Mouse (Mus musculus) myocyte (in vitro differentiated cells): ENCODE results near the gene Ampd2. TPM values are rescaled to one million over a fixed set of nuclear protein-coding genes. Genes with fewer than 3 reads are reported as not detected.

Source experiments
- H3K27me3 ChIP-seq: one replicate; pipeline ENCODE4 v1.6.1; 2011; ENCODE audit not compliant: control insufficient read depth, insufficient read depth, insufficient read length
- H3K36me3 ChIP-seq: one replicate; pipeline ENCODE4 v1.6.1; 2011; ENCODE audit not compliant: control insufficient read depth, insufficient read depth
- H3K4me2 ChIP-seq: one replicate; pipeline ENCODE4 v1.6.1; 2011; ENCODE audit warnings: low read depth, control low read depth
- H3K4me3 ChIP-seq: one replicate; pipeline ENCODE4 v1.5.1; 2011; ENCODE audit warnings: mild to moderate bottlenecking, control low read depth, moderate library complexity
- H3K79me2 ChIP-seq: one replicate; pipeline ENCODE4 v1.6.1; 2011; ENCODE audit not compliant: control insufficient read depth, insufficient read depth
- H3ac ChIP-seq: one replicate; pipeline ENCODE4 v1.6.1; 2011; ENCODE audit not compliant: control insufficient read depth, insufficient read length
- CEBPB ChIP-seq: IDR thresholded peaks from 2 replicates; pipeline ENCODE4 v1.6.1; 2011; ENCODE audit warnings: mild to moderate bottlenecking, moderate library complexity; ENCODE audit not compliant: poor library complexity, insufficient read depth, severe bottlenecking
- E2F4 ChIP-seq: IDR thresholded peaks from one replicate; pipeline ENCODE4 v1.6.1; 2011; ENCODE audit warnings: mild to moderate bottlenecking, control low read depth, moderate library complexity; ENCODE audit not compliant: insufficient read depth
- MAX ChIP-seq: IDR thresholded peaks from one replicate; pipeline ENCODE4 v1.6.1; 2011; ENCODE audit warnings: low read depth, mild to moderate bottlenecking, control low read depth
- MYOD1 ChIP-seq, 3 experiments: IDR thresholded peaks; one replicate each; pipeline ENCODE4 v1.6.1; 2011; ENCODE audit warnings: control low read depth in 2 of 3, low read depth in 2 of 3, mild to moderate bottlenecking in 2 of 3, moderate library complexity in 1 of 3; ENCODE audit not compliant: insufficient read length in 2 of 3, control insufficient read depth in 1 of 3
- MYOG ChIP-seq, 3 experiments: IDR thresholded peaks; one replicate each; pipeline ENCODE4 v1.6.1; 2011; ENCODE audit warnings: control low read depth in 2 of 3, low read depth in 2 of 3, mild to moderate bottlenecking in 2 of 3; ENCODE audit not compliant: insufficient read length in 2 of 3, control insufficient read depth in 1 of 3, insufficient read depth in 1 of 3
- POLR2A ChIP-seq: IDR thresholded peaks from one replicate; pipeline ENCODE4 v1.6.1; 2011; ENCODE audit warnings: low read depth, mild to moderate bottlenecking, control low read depth, moderate library complexity; ENCODE audit not compliant: insufficient read length
- POLR2AphosphoS2 ChIP-seq: IDR thresholded peaks from one replicate; pipeline ENCODE4 v1.6.1; 2011; ENCODE audit warnings: low read depth, control low read depth; ENCODE audit not compliant: insufficient read length
- REST ChIP-seq: IDR thresholded peaks from one replicate; pipeline ENCODE4 v1.6.1; 2011; ENCODE audit warnings: mild to moderate bottlenecking, control low read depth, moderate library complexity; ENCODE audit not compliant: insufficient read depth, insufficient read length
- SRF ChIP-seq: IDR thresholded peaks from one replicate; pipeline ENCODE4 v1.6.1; 2011; ENCODE audit warnings: low read depth; ENCODE audit not compliant: control insufficient read depth, insufficient read length
- TCF12 ChIP-seq: IDR thresholded peaks from one replicate; pipeline ENCODE4 v1.6.1; 2011; ENCODE audit warnings: mild to moderate bottlenecking, control low read depth; ENCODE audit not compliant: poor library complexity, insufficient read depth, severe bottlenecking
- TCF3 ChIP-seq: IDR thresholded peaks from one replicate; pipeline ENCODE4 v1.6.1; 2011; ENCODE audit warnings: low read depth, control low read depth; ENCODE audit not compliant: insufficient read length
- USF1 ChIP-seq: IDR thresholded peaks from one replicate; pipeline ENCODE4 v1.6.1; 2011; ENCODE audit warnings: low read depth, mild to moderate bottlenecking, control low read depth, moderate library complexity
- polyA plus RNA-seq: library from polyadenylated mRNA; unstranded; fragments of >200 nt; fragmentation: generic; extraction: Trizol; gene quantifications from one replicate; pipeline ENCODE4 v1.2.1, GENCODE M21; 2012; ENCODE audit warnings: missing spikeins

Ampd2 gene
- polyA plus RNA-seq, 1 experiment = 32.6 TPM

GRCm38 (mm10) chr3:108094146-108094545, 7.7 kb upstream of the Ampd2 start:
- H3K27me3 ChIP-seq = no peaks in the 10 kb centered on the region
- no peaks in the 10 kb centered on the region for H3K79me2 ChIP-seq
- H3ac ChIP-seq = no peak overlapping the region
- no peak for TF ChIP-seq TCF3
- TF ChIP-seq POLR2A = no peak
- no peak for TF ChIP-seq MYOD1 (IDR thresholded peaks at IDR 0.05; ENCODE audit: control insufficient read depth in 1 of 3, insufficient read length in 2 of 3, low read depth in 2 of 3)
- no peak for TF ChIP-seq POLR2AphosphoS2
- TF ChIP-seq USF1 = no peak
- no peak for TF ChIP-seq E2F4
- no peak for TF ChIP-seq SRF
- no peak for TF ChIP-seq TCF12
- no peak for TF ChIP-seq REST
- TF ChIP-seq MYOG (IDR thresholded peaks at IDR 0.05; ENCODE audit: control insufficient read depth in 1 of 3, insufficient read depth in 1 of 3, insufficient read length in 2 of 3, low read depth in 2 of 3) = no peak
- TF ChIP-seq MAX = no peak
- no peak for TF ChIP-seq CEBPB
- no peaks in the 10 kb centered on the region for H3K36me3 ChIP-seq
- no peak overlapping the region for H3K4me3 ChIP-seq
- H3K4me2 ChIP-seq = no peak overlapping the region

- no peak overlapping the region for H3ac ChIP-seq
- TF ChIP-seq MYOD1 (IDR thresholded peaks at IDR 0.05; ENCODE audit: control insufficient read depth in 1 of 3, insufficient read length in 2 of 3, low read depth in 2 of 3) (peak in 2 of 3 experiments; percentile 70 to 75), SRF (no peak), REST (no peak)
- H3K4me3 ChIP-seq = no peak overlapping the region
- no peak overlapping the region for H3K4me2 ChIP-seq
- no peaks in the 10 kb centered on the region for H3K27me3 ChIP-seq
- no peaks in the 10 kb centered on the region for H3K79me2 ChIP-seq
- H3K36me3 ChIP-seq = no peaks in the 10 kb centered on the region
Measured at GRCm38 (mm10) chr3:108093306-108093705, 6.9 kb upstream of the Ampd2 start.

- H3K79me2 ChIP-seq = no peaks in the 10 kb centered on the region
- no peak within 1 kb of the TSS for H3K4me3 ChIP-seq
- no peaks in the 10 kb centered on the region for H3K36me3 ChIP-seq
- no peak within 1 kb of the TSS for H3ac ChIP-seq
- no peaks in the 10 kb centered on the region for H3K27me3 ChIP-seq
- TF ChIP-seq REST = no peak
- TF ChIP-seq USF1 = no peak
- no peak for TF ChIP-seq MYOG (IDR thresholded peaks at IDR 0.05; ENCODE audit: control insufficient read depth in 1 of 3, insufficient read depth in 1 of 3, insufficient read length in 2 of 3, low read depth in 2 of 3)
- TF ChIP-seq E2F4 = no peak
- no peak for TF ChIP-seq POLR2A
- no peak for TF ChIP-seq SRF
- TF ChIP-seq CEBPB = no peak
- TF ChIP-seq MAX = no peak
- no peak for TF ChIP-seq TCF3
- no peak for TF ChIP-seq TCF12
- no peak for TF ChIP-seq POLR2AphosphoS2
- no peak for TF ChIP-seq MYOD1 (IDR thresholded peaks at IDR 0.05; ENCODE audit: control insufficient read depth in 1 of 3, insufficient read length in 2 of 3, low read depth in 2 of 3)
- no peak within 1 kb of the TSS for H3K4me2 ChIP-seq
Measured at GRCm38 (mm10) chr3:108092536-108093115, 6.2 kb upstream of the Ampd2 start, which contains the start of gene Gnat2. Gnat2 (plus strand) TSS chr3:108092789.

GRCm38 (mm10) chr3:108092030-108092429, 5.6 kb upstream of the Ampd2 start:
- Histone ChIP-seq H3K36me3 (no peaks in the 10 kb centered on the region), H3K79me2 (no peaks in the 10 kb centered on the region), H3K4me3 (no peak overlapping the region), H3K27me3 (no peaks in the 10 kb centered on the region), H3K4me2 (no peak overlapping the region), H3ac (no peak overlapping the region)
- TF ChIP-seq REST (no peak), USF1 (no peak), POLR2AphosphoS2 (no peak), POLR2A (no peak), TCF12 (no peak), SRF (no peak), MYOD1 (IDR thresholded peaks at IDR 0.05; ENCODE audit: control insufficient read depth in 1 of 3, insufficient read length in 2 of 3, low read depth in 2 of 3) (no peak), E2F4 (no peak), TCF3 (no peak), CEBPB (no peak), MAX (no peak), MYOG (IDR thresholded peaks at IDR 0.05; ENCODE audit: control insufficient read depth in 1 of 3, insufficient read depth in 1 of 3, insufficient read length in 2 of 3, low read depth in 2 of 3) (no peak)

- TF ChIP-seq REST = no peak
- no peak for TF ChIP-seq MYOD1 (IDR thresholded peaks at IDR 0.05; ENCODE audit: control insufficient read depth in 1 of 3, insufficient read length in 2 of 3, low read depth in 2 of 3)
- no peak for TF ChIP-seq SRF
- TF ChIP-seq CEBPB = no peak
- TF ChIP-seq MAX = no peak
- TF ChIP-seq TCF3 = no peak
- no peak for TF ChIP-seq MYOG (IDR thresholded peaks at IDR 0.05; ENCODE audit: control insufficient read depth in 1 of 3, insufficient read depth in 1 of 3, insufficient read length in 2 of 3, low read depth in 2 of 3)
- no peak for TF ChIP-seq USF1
- no peak for TF ChIP-seq TCF12
- no peak for TF ChIP-seq POLR2A
- TF ChIP-seq POLR2AphosphoS2 = no peak
- TF ChIP-seq E2F4 = no peak
- H3K27me3 ChIP-seq = no peaks in the 10 kb centered on the region
- H3K36me3 ChIP-seq = no peaks in the 10 kb centered on the region
Measured at GRCm38 (mm10) chr3:108090561-108090960, 4.1 kb upstream of the Ampd2 start.

More at GRCm38 (mm10) chr3:108090561-108090960, 4.1 kb upstream of the Ampd2 start:
- H3K4me3 ChIP-seq = no peak overlapping the region
- no peak overlapping the region for H3K4me2 ChIP-seq
- H3ac ChIP-seq = no peak overlapping the region
- no peaks in the 10 kb centered on the region for H3K79me2 ChIP-seq
